Mouse (Mus musculus) neural tube, embryonic 13.5 days (tissue): ENCODE data around the gene Mfn2. TPM values are rescaled to one million over a fixed set of nuclear protein-coding genes. Genes with fewer than 3 reads are reported as not detected.
A peak's percentile ranks its signal among the peaks of the same experiment; 100 is the strongest.
"Not testable (repeated sequence)": the region's sequence is repeated elsewhere in the genome, so short reads cannot be mapped to it uniquely, and the experiment has no call there.

Source experiments
- ATAC-seq: fragments of 200-750 bp; cut with Nextera tagmentation; 2 replicates; pipeline ENCODE4 v1.8.0; 2017; ENCODE audit warnings: low read depth, mild to moderate bottlenecking, moderate TSS enrichment, moderate library complexity
- H3K27ac ChIP-seq: fragments of 300-500 bp; sonication (generic); replicated peaks from 2 replicates; pipeline ENCODE4 v1.5.1; 2015; ENCODE audit warnings: moderate library complexity, mild to moderate bottlenecking, inconsistent platforms
- H3K27me3 ChIP-seq: fragments of 300-500 bp; sonication (generic); 2 replicates; pipeline ENCODE4 v1.6.1; 2015; ENCODE audit warnings: mild to moderate bottlenecking, inconsistent platforms
- H3K36me3 ChIP-seq: fragments of 300-500 bp; sonication (generic); 2 replicates; pipeline ENCODE4 v1.6.1; 2015; ENCODE audit warnings: mild to moderate bottlenecking, inconsistent platforms
- H3K4me1 ChIP-seq: fragments of 300-500 bp; sonication (generic); replicated peaks from 2 replicates; pipeline ENCODE4 v1.6.1; 2015; ENCODE audit warnings: inconsistent platforms
- H3K4me2 ChIP-seq: fragments of 300-500 bp; sonication (generic); 2 replicates; pipeline ENCODE4 v1.6.1; 2015; ENCODE audit warnings: inconsistent platforms, mild to moderate bottlenecking, moderate library complexity
- H3K4me3 ChIP-seq: fragments of 300-500 bp; sonication (generic); 2 replicates; pipeline ENCODE4 v1.5.1; 2015; ENCODE audit warnings: mild to moderate bottlenecking, inconsistent platforms
- H3K9ac ChIP-seq: fragments of 300-500 bp; sonication (generic); 2 replicates; pipeline ENCODE4 v1.6.1; 2015; ENCODE audit warnings: moderate library complexity, mild to moderate bottlenecking, inconsistent platforms
- H3K9me3 ChIP-seq: fragments of 300-500 bp; sonication (generic); 2 replicates; pipeline ENCODE4 v1.6.1; 2016; ENCODE audit warnings: inconsistent platforms
- WGBS: fragments of 180-500 bp; shearing (Covaris S2); methylation state at CpG from one replicate; pipeline ENCODE4 v1.1.7; 2015; 5-methylcytosine and 5-hydroxymethylcytosine counted together
- polyA plus RNA-seq: library from polyadenylated mRNA; unstranded; fragments of >200 nt; fragmentation: Nextera tagmentation; extraction: Ambion mirVana; gene quantifications from 2 replicates; pipeline ENCODE4 v1.2.1, GENCODE M21; 2015

The Mfn2 gene
- polyA plus RNA-seq, 1 experiment from 2014 or later, result 79.0 TPM

DNA sequence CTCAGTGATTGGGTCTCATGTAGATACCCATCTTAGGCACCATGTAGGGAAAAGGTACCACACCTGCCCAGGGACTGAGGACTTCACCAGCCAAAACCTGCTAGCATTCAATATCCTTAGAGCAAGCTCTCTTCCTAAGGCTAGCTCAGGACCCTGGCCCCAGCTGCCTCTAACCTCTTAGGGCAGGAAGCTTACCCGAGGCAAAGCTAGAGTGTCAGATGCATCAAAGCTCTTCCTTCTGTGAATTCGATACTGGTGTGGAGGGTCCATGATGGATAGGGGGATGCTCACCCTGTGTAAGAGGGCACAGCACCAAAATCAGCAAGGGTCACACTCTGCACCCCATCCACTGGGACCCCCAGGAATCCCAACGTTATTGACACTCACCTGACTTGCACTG lies 42.5 kb downstream of the Mfn2 start:
- 97% methylated on average over 3 of the region's 3 CpGs for WGBS
- no peaks in the 10 kb centered on the region for H3K27me3 ChIP-seq
- no peaks in the 10 kb centered on the region for H3K9me3 ChIP-seq
- H3K9ac ChIP-seq, result no peak overlapping the region
- peaks cover 1% of the 10 kb centered on the region for H3K4me1 ChIP-seq
- H3K36me3 ChIP-seq, result peaks cover 61% of the 10 kb centered on the region
- no peak overlapping the region for H3K4me3 ChIP-seq
- no peak overlapping the region for H3K4me2 ChIP-seq
- no peak overlapping the region for H3K27ac ChIP-seq
- no peak for ATAC-seq

GRCm38 (mm10) chr4:147850776-147851175 lies 53.7 kb downstream of the Mfn2 start:
- ATAC-seq, result no peak
- WGBS, result 75% methylated on average over 2 of the region's 2 CpGs
- Histone ChIP-seq H3K4me2 (no peak overlapping the region), H3K4me3 (no peak overlapping the region), H3K9me3 (no peaks in the 10 kb centered on the region), H3K27me3 (no peaks in the 10 kb centered on the region), H3K27ac (no peak overlapping the region), H3K36me3 (peaks cover 4% of the 10 kb centered on the region; the same call in 1 of the 2 replicates), H3K9ac (no peak overlapping the region), H3K4me1 (peaks cover 21% of the 10 kb centered on the region)

DNA sequence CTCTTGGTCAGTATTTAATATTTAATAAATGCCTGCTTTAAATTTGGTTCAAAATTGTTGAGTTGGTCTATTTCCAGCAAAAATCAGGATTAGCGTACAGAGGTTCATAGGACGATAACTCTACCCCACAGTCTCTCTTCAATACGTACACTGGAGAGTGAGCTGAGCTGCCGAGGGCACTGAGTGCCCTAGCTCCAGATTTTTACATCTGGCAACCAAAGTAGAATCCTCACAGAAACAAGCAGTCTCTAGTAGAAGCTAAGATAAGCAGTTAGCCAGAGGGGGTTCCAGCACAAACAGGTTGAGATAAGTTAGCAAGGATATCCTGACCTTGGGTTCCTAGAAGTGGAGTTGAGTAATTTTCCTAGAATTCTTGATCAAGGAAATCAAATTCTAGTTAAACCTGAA lies 55.9 kb downstream of the Mfn2 start:
- peak; percentile 74 for ATAC-seq
- Histone ChIP-seq H3K9me3 (peaks cover 5% of the 10 kb centered on the region; the same call in 1 of the 2 replicates), H3K27ac (peak overlapping the region; percentile 49; the same call in 1 of the 2 replicates), H3K9ac (peak overlapping the region; percentile 78), H3K36me3 (peaks cover 25% of the 10 kb centered on the region), H3K4me2 (peak overlapping the region; percentile 72), H3K4me3 (peak overlapping the region; percentile 75), H3K27me3 (no peaks in the 10 kb centered on the region), H3K4me1 (peaks cover 21% of the 10 kb centered on the region)
- WGBS, result 2% methylated on average over 4 of the region's 4 CpGs

- peak within 1 kb of the TSS; percentile 75 for H3K4me3 ChIP-seq
- H3K4me1 ChIP-seq, result peaks cover 21% of the 10 kb centered on the region
- 5% methylated on average over 23 of the region's 23 CpGs for WGBS
- peak within 1 kb of the TSS; percentile 49; the same call in 1 of the 2 replicates for H3K27ac ChIP-seq
- peak within 1 kb of the TSS; percentile 78 for H3K9ac ChIP-seq
- H3K4me2 ChIP-seq, result peak within 1 kb of the TSS; percentile 72
- H3K36me3 ChIP-seq, result peaks cover 32% of the 10 kb centered on the region
- peaks cover 12% of the 10 kb centered on the region for H3K9me3 ChIP-seq
- ATAC-seq, result peak; percentile 89
- no peaks in the 10 kb centered on the region for H3K27me3 ChIP-seq
Observed at GRCm38 (mm10) chr4:147847614-147848583, 56.6 kb downstream of the Mfn2 start, which contains the start of gene Zfp933. TSS of gene Zfp933 (minus strand) at chr4:147848366.

DNA sequence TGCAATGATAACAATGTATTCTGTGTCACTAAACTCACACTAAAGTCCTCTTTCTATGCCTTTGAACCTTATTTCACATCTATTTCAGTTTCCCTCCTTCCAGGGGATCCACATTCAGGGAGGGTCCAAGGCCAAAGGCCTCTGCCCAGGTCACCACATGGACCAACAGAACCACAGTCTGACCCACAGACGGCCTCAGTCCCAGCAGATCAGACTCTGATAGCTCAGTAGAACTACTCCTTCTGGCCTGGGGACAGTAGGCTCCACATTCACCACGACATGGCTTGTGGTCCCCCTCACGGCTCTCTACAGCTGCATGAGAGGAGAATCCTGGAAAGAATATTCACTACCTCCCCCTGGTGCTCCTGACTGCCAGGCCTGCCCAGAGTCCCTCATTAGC lies 61.6 kb downstream of the Mfn2 start:
- Histone ChIP-seq H3K36me3 (peaks cover 58% of the 10 kb centered on the region), H3K9me3 (peaks cover 33% of the 10 kb centered on the region), H3K27ac (no peak overlapping the region), H3K9ac (no peak overlapping the region), H3K4me3 (no peak overlapping the region), H3K27me3 (no peaks in the 10 kb centered on the region), H3K4me1 (peaks cover 12% of the 10 kb centered on the region), H3K4me2 (no peak overlapping the region)
- no peak for ATAC-seq
- 100% methylated on average over 3 of the region's 3 CpGs for WGBS

DNA sequence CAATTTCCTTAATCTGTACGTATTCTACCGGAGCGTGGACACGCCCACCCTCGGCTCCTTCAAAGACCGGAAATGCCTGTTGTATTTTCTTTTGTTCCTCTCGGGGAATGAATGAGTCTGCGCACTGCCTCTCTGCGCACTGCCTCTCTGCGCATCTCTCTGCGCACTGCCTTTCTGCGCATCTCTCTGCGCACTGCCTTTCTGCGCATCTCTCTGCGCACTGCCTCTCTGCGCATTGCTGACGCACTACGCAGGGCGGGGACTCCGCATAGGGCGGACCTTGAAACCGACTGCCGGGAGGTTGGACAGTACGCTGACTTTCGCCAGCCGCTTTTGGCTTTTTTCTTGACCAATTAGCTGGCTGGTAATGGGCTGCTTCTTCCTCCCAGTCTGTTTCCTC lies 65.2 kb downstream of the Mfn2 start:
- 95% methylated on average over 15 of the region's 26 CpGs for WGBS
- peaks cover 36% of the 10 kb centered on the region for H3K9me3 ChIP-seq
- not testable (repeated sequence) for ATAC-seq

DNA sequence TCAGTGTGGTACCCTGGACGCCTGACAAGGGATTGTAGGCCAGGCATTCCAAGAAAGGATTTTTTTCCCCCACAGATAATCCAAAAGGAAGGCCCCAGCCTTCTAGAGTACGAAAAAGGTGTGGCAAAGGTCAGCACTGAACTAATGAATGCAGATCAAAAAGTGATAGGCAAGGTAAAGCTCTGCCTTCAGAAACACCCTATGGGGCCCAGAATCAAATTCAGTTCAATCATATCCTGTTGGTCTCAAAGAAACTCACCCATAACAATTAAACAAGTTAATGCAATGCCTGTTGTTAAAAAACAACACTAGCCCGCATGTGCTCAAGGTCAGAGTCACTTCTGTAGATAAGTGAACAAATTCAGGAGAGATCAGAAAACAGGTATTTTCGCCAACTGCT lies 80.1 kb downstream of the Mfn2 start:
- H3K9me3 ChIP-seq, result peaks cover 84% of the 10 kb centered on the region
- H3K9ac ChIP-seq, result no peak overlapping the region
- no peak overlapping the region for H3K4me2 ChIP-seq
- H3K4me3 ChIP-seq, result no peak overlapping the region
- peaks cover 75% of the 10 kb centered on the region for H3K36me3 ChIP-seq
- no peaks in the 10 kb centered on the region for H3K4me1 ChIP-seq
- H3K27me3 ChIP-seq, result no peaks in the 10 kb centered on the region
- WGBS, result 94% methylated on average over 4 of the region's 4 CpGs
- ATAC-seq, result no peak
- H3K27ac ChIP-seq, result no peak overlapping the region

More for the DNA sequence above, 65.2 kb downstream of the Mfn2 start:
- not testable (repeated sequence) for H3K4me2 ChIP-seq, H3K27ac ChIP-seq, H3K27me3 ChIP-seq, H3K9ac ChIP-seq, H3K4me1 ChIP-seq, H3K4me3 ChIP-seq
- H3K36me3 ChIP-seq, result peaks cover 39% of the 10 kb centered on the region

Other genes starting within 250 kb of the Mfn2 start
- not detected in 2 replicates for gene Zfp534, start 202.2 kb downstream of the Mfn2 start, polyA plus RNA-seq
- gene Zfp984, start 94.9 kb downstream of the Mfn2 start, polyA plus RNA-seq, result 3.7 and 5.0 TPM in 2 replicates
- gene Zfp933, start 56.3 kb downstream of the Mfn2 start, polyA plus RNA-seq, result 5.3 and 6.4 TPM in 2 replicates
- gene Miip, start 35.9 kb downstream of the Mfn2 start, polyA plus RNA-seq, result 40.8 and 45.1 TPM in 2 replicates
- gene Fv1, start 35.7 kb downstream of the Mfn2 start, polyA plus RNA-seq, result 12.0 and 14.3 TPM in 2 replicates
- gene Plod1, start 32.1 kb upstream of the Mfn2 start, polyA plus RNA-seq, result 35.2 and 35.7 TPM in 2 replicates
- gene 2510039O18Rik, start 36.2 kb upstream of the Mfn2 start, polyA plus RNA-seq, result 13.6 and 14.7 TPM in 2 replicates
- 0.43 TPM in 1 of 2 replicates, not detected in the other for gene Nppb, start 81.1 kb upstream of the Mfn2 start, polyA plus RNA-seq
- 0.36 and 6.1 TPM in 2 replicates for gene Nppa, start 96.0 kb upstream of the Mfn2 start, polyA plus RNA-seq
- gene Clcn6, start 134.1 kb upstream of the Mfn2 start, polyA plus RNA-seq, result 31.7 and 32.4 TPM in 2 replicates
- gene Mthfr, start 134.4 kb upstream of the Mfn2 start, polyA plus RNA-seq, result 19.9 and 20.9 TPM in 2 replicates
- gene Agtrap, start 183.3 kb upstream of the Mfn2 start, polyA plus RNA-seq, result 6.5 and 7.3 TPM in 2 replicates
- gene Mad2l2, start 225.7 kb upstream of the Mfn2 start, polyA plus RNA-seq, result 98.7 and 116 TPM in 2 replicates
- gene Draxin, start 226.0 kb upstream of the Mfn2 start, polyA plus RNA-seq, result 14.0 and 14.3 TPM in 2 replicates
- gene Fbxo6, start 247.4 kb upstream of the Mfn2 start, polyA plus RNA-seq, result 16.4 and 16.6 TPM in 2 replicates